Mouse (Mus musculus): ENCODE measurements around the gene Lipt1. TPM values are rescaled to one million over a fixed set of nuclear protein-coding genes. Genes with fewer than 3 reads are reported as not detected.

Lipt1 gene
- total RNA-seq (2014; rRNA removed) (5.7 and 11.6 TPM in 2 replicates), polyA plus RNA-seq (2015; fragmentation: Nextera tagmentation; extraction: Ambion mirVana) (6.8 and 7.3 TPM in 2 replicates)

GRCm38 (mm10) chr1:37871704-37872103, at the start of gene Lipt1:
TSS of gene Lipt1 (plus strand) at chr1:37871738.
- peak within 1 kb of the TSS; percentile 46 for H3K9ac ChIP-seq (replicated peaks; ENCODE audit: low read length, poor library complexity, severe bottlenecking)
- H3K27me3 ChIP-seq (ENCODE audit: insufficient read depth, low read length) = 0 out of 2 replicates have a peak, but pooled peaks cover 5% of the 10 kb centered on the region
- no peak for TF ChIP-seq CTCF (IDR thresholded peaks at IDR 0.05)
- ATAC-seq (ENCODE audit: low FRiP score) = peak; percentile 60; the same call in 1 of the 2 replicates
- 6% methylated on average over 7 of the region's 7 CpGs for WGBS
- H3K4me3 ChIP-seq (ENCODE audit: low read depth, low read length) = peak within 1 kb of the TSS; percentile 47
- peak within 1 kb of the TSS; percentile 68 for H3K4me2 ChIP-seq (ENCODE audit: low read depth, low read length, poor library complexity, severe bottlenecking)
- H3K9me3 ChIP-seq (ENCODE audit: low read length) = 0 out of 2 replicates have a peak, but pooled peaks cover 3% of the 10 kb centered on the region
- peak within 1 kb of the TSS; percentile 66 for H3K27ac ChIP-seq (ENCODE audit: low read depth, low read length)
- H3K36me3 ChIP-seq (ENCODE audit: insufficient read depth, low read length) = peaks cover 3% of the 10 kb centered on the region; the same call in 1 of the 2 replicates
- H3K4me1 ChIP-seq (ENCODE audit: insufficient read depth, low read length) = 0 out of 2 replicates have a peak, but pooled peaks cover 3% of the 10 kb centered on the region
- peak; percentile 35 for DNase-seq (ENCODE audit: low spot score)

GRCm38 (mm10) chr1:37831681-37832080, 39.9 kb upstream of the Lipt1 start:
- no peaks in the 10 kb centered on the region for H3K27me3 ChIP-seq (ENCODE audit: insufficient read depth, low read length)
- H3K9me3 ChIP-seq (ENCODE audit: low read length) = no peaks in the 10 kb centered on the region
- no peak overlapping the region for H3K4me3 ChIP-seq (ENCODE audit: low read depth, low read length)
- DNase-seq (ENCODE audit: low spot score) (no peak), ATAC-seq (ENCODE audit: low FRiP score) (no peak)
- no peaks in the 10 kb centered on the region for H3K4me1 ChIP-seq (ENCODE audit: insufficient read depth, low read length)
- H3K9ac ChIP-seq (replicated peaks; ENCODE audit: low read length, poor library complexity, severe bottlenecking) = no peak overlapping the region
- no peak overlapping the region for H3K27ac ChIP-seq (ENCODE audit: low read depth, low read length)
- H3K36me3 ChIP-seq (ENCODE audit: insufficient read depth, low read length) = peaks cover 20% of the 10 kb centered on the region
- WGBS = 72% methylated on average over 2 of the region's 2 CpGs
- TF ChIP-seq CTCF (IDR thresholded peaks at IDR 0.05) = no peak
- no peak overlapping the region for H3K4me2 ChIP-seq (ENCODE audit: low read depth, low read length, poor library complexity, severe bottlenecking)

GRCm38 (mm10) chr1:37846878-37847277, 24.7 kb upstream of the Lipt1 start:
- 82% methylated on average over 8 of the region's 8 CpGs for WGBS

GRCm38 (mm10) chr1:37850696-37851095, 20.8 kb upstream of the Lipt1 start:
- ATAC-seq (ENCODE audit: low FRiP score) (no peak), DNase-seq (ENCODE audit: low spot score) (no peak)
- no peak overlapping the region for H3K4me2 ChIP-seq (ENCODE audit: low read depth, low read length, poor library complexity, severe bottlenecking)
- H3K9me3 ChIP-seq (ENCODE audit: low read length) = no peaks in the 10 kb centered on the region
- H3K36me3 ChIP-seq (ENCODE audit: insufficient read depth, low read length) = peaks cover 6% of the 10 kb centered on the region; the same call in 1 of the 2 replicates
- WGBS = 66% methylated on average over 2 of the region's 2 CpGs
- H3K4me3 ChIP-seq (ENCODE audit: low read depth, low read length) = no peak overlapping the region
- H3K27me3 ChIP-seq (ENCODE audit: insufficient read depth, low read length) = no peaks in the 10 kb centered on the region
- no peak overlapping the region for H3K9ac ChIP-seq (replicated peaks; ENCODE audit: low read length, poor library complexity, severe bottlenecking)
- no peak overlapping the region for H3K27ac ChIP-seq (ENCODE audit: low read depth, low read length)
- no peak for TF ChIP-seq CTCF (IDR thresholded peaks at IDR 0.05)
- no peaks in the 10 kb centered on the region for H3K4me1 ChIP-seq (ENCODE audit: insufficient read depth, low read length)

More at GRCm38 (mm10) chr1:37846878-37847277, 24.7 kb upstream of the Lipt1 start:
- H3K4me1 ChIP-seq (ENCODE audit: insufficient read depth, low read length) = no peaks in the 10 kb centered on the region
- no peak overlapping the region for H3K4me2 ChIP-seq (ENCODE audit: low read depth, low read length, poor library complexity, severe bottlenecking)
- no peaks in the 10 kb centered on the region for H3K27me3 ChIP-seq (ENCODE audit: insufficient read depth, low read length)
- no peak overlapping the region for H3K4me3 ChIP-seq (ENCODE audit: low read depth, low read length)
- H3K9me3 ChIP-seq (ENCODE audit: low read length) = no peaks in the 10 kb centered on the region
- DNase-seq (ENCODE audit: low spot score) (no peak), ATAC-seq (ENCODE audit: low FRiP score) (no peak)
- H3K9ac ChIP-seq (replicated peaks; ENCODE audit: low read length, poor library complexity, severe bottlenecking) = no peak overlapping the region
- no peaks in the 10 kb centered on the region for H3K36me3 ChIP-seq (ENCODE audit: insufficient read depth, low read length)
- TF ChIP-seq CTCF (IDR thresholded peaks at IDR 0.05) = no peak
- no peak overlapping the region for H3K27ac ChIP-seq (ENCODE audit: low read depth, low read length)

- peak overlapping the region; percentile 76 for H3K9ac ChIP-seq (replicated peaks; ENCODE audit: low read length, poor library complexity, severe bottlenecking)
These were observed 6.8 kb upstream of the Lipt1 start for GRCm38 (mm10) chr1:37864511-37865400.

More at GRCm38 (mm10) chr1:37864511-37865400, 6.8 kb upstream of the Lipt1 start:
- WGBS = under 1% methylated on average over 79 of the region's 90 CpGs
- Histone ChIP-seq H3K27ac (ENCODE audit: low read depth, low read length) (peak overlapping the region; percentile 90), H3K27me3 (ENCODE audit: insufficient read depth, low read length) (0 out of 2 replicates have a peak, but pooled peaks cover 5% of the 10 kb centered on the region), H3K4me1 (ENCODE audit: insufficient read depth, low read length) (no peaks in the 10 kb centered on the region), H3K4me3 (ENCODE audit: low read depth, low read length) (peak overlapping the region; percentile 72), H3K9me3 (ENCODE audit: low read length) (no peaks in the 10 kb centered on the region), H3K36me3 (ENCODE audit: insufficient read depth, low read length) (no peaks in the 10 kb centered on the region), H3K4me2 (ENCODE audit: low read depth, low read length, poor library complexity, severe bottlenecking) (peak overlapping the region; percentile 65)
- TF ChIP-seq CTCF (IDR thresholded peaks at IDR 0.05) = peak; percentile 73
- DNase-seq (ENCODE audit: low spot score) (peak; percentile 99), ATAC-seq (ENCODE audit: low FRiP score) (peak; percentile 96)
